Mouse (Mus musculus): Measurements from ENCODE around the gene Aig1.

Aig1 gene

DNA sequence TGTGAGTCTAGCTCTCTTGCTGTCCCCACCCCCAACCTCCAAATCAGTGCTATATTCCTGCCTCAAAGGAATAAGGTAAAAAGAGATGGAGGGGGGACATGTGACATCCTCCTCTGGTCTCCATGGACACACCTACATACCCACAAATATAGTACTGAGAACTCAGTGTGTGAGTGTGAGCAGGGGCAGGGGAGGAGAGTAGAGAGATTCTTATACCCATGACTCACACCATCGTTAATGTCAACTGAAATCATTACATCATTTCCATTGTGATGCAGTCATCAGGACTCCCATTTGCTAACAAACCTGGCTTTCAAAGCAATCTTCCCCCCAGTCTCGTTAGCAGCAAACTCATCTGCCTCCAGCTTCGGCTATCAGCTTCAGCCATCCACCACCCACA lies 92.8 kb downstream of the Aig1 start:
- DNase-seq (ENCODE audit: extremely low spot score): no peak

DNA sequence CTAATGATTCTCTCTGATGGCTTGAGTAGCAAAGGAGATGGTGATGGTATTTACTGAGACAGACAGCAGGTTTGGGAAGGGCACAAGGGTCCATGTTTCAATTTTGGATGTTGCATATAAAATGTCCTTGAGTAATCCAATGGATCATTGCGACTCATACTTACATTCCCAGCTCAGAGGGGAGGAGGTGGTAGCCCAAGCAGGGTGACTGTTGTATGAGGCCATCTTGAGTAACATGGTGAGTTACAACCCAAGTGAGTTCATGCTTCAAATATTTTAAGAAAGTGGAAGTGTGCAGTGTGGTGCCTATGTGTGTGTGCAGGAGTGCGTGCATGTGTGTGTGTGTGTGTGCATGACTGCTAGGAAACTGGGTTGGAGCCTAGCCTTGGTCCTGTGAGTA lies 93.4 kb downstream of the Aig1 start:
- no peak for DNase-seq (ENCODE audit: extremely low spot score)

DNA sequence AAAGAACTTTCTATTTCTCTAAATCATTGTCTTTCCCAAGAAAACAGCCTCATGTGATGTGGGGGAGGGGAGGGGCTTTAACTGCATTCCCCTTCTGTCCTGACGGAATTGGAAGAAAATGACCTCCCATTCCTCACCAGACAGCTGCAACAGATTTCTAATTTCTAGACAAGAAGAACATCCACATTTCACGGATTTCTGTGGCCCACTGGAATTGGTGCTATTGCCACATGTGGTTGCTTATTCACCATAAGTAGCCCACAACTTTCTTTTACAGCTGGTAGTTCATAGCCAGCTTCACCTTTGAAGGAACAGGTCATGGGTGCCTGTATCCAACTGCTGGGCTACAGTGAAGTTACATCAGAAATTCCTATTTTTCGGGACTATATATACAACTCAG lies 93.9 kb downstream of the Aig1 start:
- no peak for DNase-seq (ENCODE audit: extremely low spot score)

DNA sequence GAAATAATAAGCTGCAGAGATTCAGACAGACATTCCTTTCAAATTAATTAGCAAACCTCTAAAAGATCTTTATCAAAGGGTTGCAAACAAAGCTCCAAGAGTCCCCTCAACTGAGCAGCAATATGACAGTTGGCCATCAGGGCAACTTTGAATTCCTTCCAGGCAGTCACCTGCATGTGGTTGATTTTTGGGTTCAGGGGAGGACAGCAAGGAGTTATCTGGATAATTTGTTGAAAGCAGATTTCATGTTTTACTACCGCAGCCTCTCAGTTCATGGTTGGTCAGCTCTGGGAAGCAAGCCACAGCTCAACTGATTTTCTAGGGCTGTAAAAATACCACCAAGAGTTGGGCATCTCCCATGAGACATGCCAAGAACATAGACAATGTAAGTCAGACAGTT lies 98.1 kb downstream of the Aig1 start:
- DNase-seq (ENCODE audit: extremely low spot score): no peak

DNA sequence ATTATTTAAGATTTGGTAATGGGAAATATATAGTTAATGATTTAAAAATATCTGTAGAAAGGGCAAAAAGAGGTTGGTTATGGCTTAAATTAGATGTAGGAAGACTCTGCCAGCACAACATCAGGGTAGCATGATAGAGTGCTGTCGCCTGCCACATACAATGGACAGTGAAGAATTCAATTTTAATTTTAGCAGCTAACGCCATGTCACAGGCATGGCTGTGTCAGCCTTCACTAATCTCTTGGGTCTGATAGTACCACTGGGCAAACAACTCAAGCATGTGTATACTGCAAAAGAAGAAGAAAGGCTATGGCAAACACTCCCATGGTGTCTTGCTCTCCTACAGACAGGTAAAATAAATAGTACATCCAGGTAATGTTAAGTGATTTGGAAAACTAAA lies 99.0 kb downstream of the Aig1 start:
- no peak for DNase-seq (ENCODE audit: extremely low spot score)

DNA sequence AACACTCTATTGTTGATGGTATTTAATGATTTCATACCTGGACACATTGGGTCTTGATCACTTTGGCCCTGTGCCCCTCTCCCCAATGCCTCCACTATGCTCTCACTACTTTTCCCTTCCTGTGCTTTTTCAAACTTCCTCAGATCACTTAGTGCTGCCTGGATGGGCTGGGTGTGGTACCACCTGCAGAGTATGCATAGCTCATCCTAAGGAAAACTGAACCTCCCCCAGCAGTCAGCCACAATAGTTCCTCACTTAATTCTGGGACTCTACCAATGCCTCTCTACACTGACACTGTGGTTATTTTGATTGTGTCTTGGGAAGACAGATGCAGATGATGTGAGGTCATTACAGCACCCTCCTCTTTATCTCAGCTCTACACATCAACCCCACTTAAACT lies 99.9 kb downstream of the Aig1 start:
- no peak for DNase-seq (ENCODE audit: extremely low spot score)

DNA sequence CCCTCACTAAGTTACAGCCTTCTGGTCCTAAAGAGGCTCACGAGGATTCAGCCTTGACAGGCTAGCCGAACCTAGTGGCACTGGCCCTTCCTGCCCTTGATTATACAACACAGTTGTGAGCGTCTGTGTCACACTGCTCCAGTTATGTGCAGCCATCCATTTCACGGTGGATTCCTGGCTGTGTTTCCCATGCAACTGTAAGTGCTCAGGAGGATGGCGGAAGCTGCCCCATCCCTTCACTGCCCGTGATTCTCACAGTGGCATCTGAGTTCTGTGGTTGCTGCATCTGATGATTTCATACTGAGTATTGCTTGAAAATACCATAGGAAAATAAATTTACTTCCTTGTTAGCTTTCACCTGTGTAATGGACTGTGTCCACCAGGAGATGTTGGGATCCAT lies 101.7 kb downstream of the Aig1 start:
- DNase-seq (ENCODE audit: extremely low spot score): no peak

DNA sequence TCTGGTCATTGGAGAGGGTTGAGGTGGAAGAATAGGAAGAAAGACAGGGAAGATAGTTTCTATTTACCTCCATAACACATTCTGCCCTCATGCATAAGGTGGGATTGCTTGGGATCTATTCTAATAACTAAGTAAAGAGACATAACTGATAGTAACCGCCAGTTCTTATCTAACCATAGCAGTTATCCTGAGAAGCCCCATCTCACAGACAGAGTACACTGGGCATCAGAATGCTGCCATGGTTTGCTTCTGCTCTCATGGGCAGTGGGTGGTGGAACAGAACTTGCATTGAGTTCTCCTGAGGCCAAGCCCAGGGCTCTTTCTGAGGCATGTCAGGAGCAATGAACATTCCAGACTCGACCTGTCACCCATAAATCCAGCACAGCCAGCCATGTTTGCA lies 105.6 kb downstream of the Aig1 start:
- DNase-seq (ENCODE audit: extremely low spot score): no peak

DNA sequence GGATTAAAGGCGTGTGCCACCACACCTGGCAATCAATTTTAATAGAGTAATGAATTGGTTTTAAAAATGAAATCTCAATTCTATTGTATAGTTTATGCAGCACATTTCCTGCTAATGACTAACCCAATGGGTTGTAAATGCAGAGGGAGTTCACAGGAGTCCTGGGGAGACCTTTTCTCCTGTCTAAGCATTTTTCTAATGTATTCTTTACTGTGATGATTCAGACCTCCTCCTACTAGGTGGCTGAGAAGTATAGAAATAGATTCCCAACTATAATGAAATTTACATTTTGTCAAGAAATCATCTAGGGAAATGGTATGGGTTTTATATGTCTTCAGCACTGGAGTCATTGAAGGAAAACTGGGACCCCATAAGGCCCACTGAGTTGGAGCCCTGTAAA lies 114.1 kb downstream of the Aig1 start:
- DNase-seq (ENCODE audit: extremely low spot score): no peak

DNA sequence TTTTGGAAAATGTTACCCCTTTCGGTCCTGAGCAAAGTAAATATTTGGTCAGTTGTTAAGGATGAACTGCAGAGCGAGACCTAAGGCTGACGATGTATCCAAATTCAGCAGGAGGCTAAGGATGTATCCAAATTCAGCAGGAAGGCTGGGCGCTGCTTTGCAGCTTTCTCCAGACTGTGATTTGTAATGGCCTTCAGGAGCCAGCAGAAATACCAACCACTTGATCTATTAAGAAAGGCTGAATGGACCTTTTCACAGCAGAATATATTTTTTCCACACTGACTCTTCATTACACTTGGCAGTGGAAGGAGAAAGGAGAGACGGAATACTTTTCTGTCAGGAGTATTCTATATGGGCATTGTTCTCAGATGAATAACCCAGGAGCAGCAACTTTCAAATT lies 115.0 kb downstream of the Aig1 start:
- DNase-seq (ENCODE audit: extremely low spot score): no peak

DNA sequence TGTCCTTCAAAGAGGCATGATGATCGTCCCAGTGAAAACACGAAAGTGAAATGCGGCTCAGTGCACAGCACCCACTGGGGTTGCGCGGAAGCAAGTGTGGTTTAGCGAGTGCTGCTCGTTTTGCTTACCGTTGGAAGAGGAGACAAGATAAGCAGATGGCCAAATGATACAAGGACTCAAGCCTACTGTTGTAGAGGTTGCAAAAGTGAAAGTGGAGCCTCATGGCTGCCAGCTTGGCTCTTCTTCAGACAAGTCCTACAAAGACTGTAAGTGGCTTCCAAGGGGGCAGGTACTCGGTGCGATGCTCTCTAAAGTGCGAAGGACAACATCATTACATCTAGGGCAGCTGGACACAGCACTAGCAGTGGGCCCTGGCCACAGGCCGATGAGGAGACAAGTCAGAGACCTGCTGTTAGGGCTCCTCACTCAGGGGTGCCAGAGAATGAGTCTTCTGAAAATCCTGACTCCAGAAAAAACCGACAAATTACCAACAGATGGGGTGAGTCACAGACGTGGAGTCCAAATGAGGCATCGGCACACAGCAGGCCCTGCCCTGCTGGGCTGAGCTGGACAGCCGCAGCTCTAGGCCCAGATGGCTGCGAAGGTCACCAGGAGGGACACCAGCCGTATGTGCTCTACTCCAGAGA lies 129.2 kb downstream of the Aig1 start:
- peak; percentile 3 for DNase-seq (ENCODE audit: extremely low spot score)

DNA sequence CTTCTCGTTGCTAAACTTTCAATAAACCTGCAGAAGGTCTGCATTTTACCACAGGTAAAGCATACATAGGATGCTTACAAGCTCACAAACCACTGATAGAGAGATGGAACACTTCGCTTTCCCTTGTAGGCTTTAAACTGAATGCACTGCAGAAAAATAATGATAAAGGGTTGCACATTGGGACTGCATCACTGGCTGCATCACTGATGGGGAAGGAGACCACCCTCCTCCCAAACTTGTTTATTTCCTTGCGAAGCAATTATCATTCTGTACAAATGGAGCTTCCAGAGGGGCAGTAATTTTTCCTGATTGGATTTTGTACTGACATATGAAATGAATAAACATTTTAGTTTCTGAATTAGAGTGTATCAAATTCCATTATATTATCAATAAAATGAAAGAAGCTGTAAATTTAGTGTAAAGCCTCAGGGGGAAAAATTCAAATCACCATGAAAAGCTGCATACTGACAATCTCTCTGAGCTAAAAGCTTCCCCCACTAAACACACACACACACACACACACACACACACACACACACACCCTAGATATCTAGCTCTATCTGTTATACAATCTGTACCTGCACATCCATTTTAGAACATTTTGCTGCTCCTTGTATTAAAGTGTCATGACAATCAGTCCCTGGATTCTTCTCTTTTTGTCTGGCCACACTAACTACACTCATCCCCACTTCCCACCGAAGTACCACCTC lies 138.6 kb downstream of the Aig1 start:
- DNase-seq (ENCODE audit: extremely low spot score): no peak

DNA sequence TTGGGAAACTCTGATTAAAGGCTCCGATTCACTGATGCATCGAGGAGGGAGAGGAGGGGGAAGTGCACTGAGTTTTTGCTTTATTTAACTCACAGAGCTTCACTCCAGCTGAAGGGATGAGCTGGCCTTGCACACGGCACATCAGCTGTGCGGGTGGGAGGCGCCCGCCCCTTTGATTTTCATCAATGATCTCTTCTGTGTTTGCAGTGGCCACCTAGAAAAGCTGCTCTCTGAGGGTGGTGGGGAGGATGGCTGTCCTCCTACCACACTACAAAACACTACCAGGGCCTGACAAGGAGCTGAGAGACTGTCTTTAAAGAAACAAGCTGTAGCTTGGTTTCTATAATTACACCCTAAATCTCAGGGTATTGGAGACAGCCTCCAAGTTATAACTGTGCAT lies 141.1 kb downstream of the Aig1 start:
- DNase-seq (ENCODE audit: extremely low spot score): no peak

DNA sequence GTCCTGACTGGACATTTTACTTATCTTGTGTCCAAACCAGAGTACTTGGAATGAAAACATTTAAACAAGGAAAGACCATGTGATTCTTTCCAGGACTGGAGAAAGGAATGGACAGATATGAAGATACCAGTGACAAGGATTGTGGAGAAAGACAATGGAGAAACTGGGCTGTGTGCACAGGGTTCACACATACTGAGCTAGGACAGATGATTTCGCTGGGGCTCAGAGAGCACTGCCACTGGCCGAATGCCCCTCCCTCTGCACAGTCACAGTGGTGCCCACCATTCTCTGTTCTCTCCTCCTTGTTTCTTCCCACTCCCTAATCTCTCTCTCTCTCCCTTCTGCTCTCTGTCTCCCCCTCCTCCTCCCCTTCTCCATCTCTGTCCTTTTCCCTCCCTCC lies 142.6 kb downstream of the Aig1 start:
- no peak for DNase-seq (ENCODE audit: extremely low spot score)

DNA sequence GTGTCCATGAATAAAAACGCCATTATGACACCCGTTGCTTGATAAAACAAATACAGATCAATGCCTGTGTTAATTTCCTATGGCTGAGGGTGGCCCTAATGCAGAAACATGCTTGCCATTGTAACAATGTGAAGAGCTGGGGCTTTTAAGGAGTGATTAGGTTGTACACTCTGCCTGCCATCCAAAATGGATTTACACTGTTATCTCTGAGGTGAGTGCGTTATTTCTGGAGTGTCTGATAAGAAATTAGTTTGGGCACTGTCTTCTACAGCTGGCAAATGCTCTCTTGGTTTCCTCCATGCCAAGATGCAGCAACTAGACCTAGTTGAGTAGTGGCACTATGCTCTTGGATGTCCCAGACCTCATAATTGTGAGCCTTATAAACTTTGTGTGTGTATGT lies 143.5 kb downstream of the Aig1 start:
- DNase-seq (ENCODE audit: extremely low spot score): no peak

DNA sequence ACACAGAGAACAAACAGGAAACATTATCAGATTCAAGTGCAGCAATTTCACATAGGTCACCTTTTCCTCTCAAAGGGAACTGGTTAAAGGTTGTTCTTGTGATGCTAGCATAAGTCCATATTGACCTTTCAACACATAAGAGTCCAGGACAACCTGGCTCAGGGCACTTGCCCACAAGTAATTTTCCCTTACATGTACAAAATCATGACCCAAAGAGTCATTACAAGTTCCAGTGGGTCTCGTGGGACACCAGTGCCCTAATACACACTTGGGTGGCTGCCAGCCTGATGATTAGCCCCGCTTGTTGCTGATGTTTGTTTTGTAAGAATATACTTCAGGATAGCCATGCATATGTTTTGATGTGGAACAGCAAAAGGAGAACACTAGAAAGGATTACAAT lies 152.6 kb downstream of the Aig1 start:
- DNase-seq (ENCODE audit: extremely low spot score): no peak

DNA sequence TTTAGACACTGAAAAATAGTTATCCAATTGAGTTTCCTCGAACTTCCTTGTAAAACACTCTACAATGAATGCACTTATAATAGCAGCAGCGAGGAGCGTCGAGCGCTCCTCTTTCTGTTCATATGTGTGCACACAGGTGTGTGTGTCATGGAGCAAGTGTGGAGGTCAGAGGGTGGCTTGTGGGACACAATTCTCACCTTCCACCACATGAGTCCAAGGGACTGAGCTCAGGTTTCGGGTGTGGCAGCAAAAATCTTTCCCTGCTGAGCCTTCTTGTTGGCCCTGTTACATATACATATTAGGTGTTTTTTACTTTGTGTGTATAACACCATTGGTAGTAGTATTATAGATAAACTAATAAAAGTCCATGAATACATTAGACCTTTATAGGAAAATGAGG lies 153.2 kb downstream of the Aig1 start:
- DNase-seq (ENCODE audit: extremely low spot score): no peak

DNA sequence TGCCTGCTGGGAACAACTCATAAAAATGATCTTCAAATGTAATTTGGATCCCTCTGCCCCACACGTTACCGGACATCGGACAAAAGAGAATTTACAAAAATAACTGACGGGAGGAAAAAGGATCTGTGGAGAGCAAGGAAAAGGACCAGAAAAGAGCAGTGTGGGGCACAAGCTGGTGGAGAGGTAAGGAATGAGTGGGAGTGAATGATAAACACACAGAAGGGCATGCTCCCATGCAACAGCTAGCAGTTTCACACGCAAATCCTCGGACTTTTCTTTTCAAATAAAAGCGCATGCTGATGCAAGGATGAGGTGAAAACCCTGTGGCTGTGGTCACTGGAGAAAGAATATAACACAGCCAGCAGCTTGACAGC lies 153.9 kb downstream of the Aig1 start:
- DNase-seq (ENCODE audit: extremely low spot score): no peak

DNA sequence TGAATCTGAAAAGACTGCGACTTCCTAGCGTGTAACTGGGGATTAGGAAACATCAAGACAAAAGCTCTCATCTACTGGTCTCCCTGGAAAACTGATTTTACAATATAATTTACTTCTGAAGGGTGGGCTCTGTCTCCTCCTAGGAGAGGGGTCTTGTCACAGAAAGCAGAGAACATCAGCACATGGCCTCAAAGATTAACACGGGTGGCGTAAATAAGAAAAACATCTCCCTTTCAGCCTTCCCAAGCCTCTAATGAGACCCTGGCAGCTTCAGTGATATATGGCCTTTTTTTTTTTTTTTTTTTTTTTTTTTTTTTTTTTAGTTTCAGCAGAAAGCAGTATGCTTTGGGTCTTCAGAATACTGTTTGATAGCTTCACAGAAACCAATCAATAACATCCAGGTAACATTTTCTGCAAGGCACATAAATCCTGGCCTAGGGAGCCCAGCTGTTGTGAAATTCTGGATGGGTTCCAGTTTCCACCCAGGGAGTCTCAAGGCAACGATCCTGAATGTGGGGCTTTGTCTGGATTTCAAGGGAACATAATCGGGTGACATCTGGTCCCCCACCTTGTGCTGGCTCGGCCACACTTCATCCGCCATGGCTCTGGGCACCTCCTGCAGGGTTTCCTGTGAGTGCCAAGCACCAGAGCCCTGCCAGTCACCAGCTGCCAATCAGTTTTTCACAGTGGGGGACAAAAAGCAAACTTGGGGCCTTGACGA lies 154.4 kb downstream of the Aig1 start:
- DNase-seq (ENCODE audit: extremely low spot score): peak; percentile 22

DNA sequence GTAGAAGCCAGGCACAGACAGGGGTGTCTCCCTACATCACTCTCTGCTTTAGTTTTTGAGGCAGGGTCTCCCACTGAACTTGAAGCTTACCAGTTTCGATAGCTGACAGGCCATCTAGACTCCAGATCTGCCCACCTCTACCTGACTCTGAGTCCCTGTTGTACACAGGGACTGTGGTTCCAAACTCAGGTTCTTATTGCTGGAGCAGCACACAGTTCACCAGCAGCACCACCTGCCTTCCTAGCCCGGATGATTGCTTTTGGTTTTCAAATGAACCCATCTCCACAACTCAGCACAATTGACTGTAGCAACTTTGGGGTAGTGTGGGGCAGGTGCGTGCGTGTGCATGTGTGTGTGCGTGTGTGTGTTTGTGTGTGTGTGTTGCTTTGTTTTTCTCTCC lies 155.1 kb downstream of the Aig1 start:
- DNase-seq (ENCODE audit: extremely low spot score): no peak

DNA sequence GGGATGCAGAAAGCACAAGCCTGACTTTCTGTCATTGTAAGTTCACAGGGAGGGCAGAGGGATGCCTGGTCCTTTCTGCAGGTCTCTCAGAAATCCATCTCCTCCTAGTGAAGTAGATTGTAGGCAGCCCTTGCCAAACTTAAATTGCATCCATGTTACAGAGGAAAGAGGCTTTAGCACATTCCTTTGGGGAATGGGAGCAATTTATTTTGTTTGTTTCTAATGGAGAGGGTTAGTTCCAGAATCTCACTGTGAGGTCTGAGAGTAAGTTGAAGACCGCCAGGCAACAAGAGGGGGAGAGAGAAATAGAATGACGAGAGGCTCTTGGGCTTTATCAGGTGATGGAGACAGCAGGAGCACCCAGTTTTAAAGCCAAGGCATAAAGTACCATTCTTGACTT lies 155.7 kb downstream of the Aig1 start:
- DNase-seq (ENCODE audit: extremely low spot score): no peak

DNA sequence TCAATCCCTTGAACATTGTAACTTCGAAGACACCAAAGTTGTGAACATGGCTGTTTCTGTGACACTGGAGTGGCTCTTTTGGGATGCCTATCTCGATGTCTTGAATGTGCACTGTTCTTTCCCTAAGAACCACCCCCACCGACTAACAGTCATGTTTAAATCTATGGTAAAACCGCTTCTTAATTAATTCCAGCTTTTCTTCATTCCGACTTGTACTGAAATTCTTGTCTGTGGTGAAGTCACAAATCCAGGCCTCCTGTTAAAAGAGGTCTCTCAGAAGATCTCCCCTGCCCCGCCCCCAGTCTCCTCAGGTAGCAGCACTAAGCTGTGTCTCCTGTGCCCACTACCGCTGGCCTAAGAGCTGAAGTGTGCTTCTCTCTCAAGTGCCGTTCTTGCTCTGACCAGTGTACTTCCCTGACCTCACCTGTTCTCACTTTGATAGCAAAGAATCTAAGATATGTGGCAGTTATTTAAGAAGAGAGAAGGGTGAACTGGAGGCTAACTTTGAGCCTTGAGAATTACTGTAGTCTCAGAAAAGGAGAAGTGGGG lies 157.4 kb downstream of the Aig1 start:
- no peak for DNase-seq (ENCODE audit: extremely low spot score)

DNA sequence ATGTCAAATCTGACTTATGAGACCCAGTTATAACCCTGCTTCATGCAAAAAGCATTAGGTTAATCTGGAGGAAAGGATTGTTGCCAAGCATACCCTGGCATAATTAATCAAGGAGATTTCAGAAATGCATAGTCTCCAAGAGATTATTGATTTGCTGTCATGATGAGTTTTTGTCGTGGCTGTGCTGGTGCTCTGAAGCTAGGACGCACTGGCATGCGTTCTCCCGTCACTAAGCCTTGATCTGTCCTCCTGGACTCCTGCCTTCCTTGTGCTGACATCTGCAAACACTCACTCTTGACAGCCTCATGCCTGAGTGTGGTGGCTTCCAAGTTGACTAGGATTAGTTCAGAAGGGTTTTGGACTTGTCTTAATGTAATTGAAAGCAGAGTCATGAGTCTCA lies 163.0 kb downstream of the Aig1 start:
- DNase-seq (ENCODE audit: extremely low spot score): no peak
